Mouse (Mus musculus): ENCODE results near the gene Dcaf10.
A peak's percentile ranks its signal among the peaks of the same experiment; 100 is the strongest.

The Dcaf10 gene

GRCm38 (mm10) chr4:45419051-45419450 lies 77.2 kb downstream of the Dcaf10 start:
- DNase-seq (ENCODE audit: low spot score in 2 of 2): no peak

- DNase-seq (ENCODE audit: low spot score in 2 of 2): no peak
Observed at GRCm38 (mm10) chr4:45420733-45421132, 78.8 kb downstream of the Dcaf10 start.

DNA sequence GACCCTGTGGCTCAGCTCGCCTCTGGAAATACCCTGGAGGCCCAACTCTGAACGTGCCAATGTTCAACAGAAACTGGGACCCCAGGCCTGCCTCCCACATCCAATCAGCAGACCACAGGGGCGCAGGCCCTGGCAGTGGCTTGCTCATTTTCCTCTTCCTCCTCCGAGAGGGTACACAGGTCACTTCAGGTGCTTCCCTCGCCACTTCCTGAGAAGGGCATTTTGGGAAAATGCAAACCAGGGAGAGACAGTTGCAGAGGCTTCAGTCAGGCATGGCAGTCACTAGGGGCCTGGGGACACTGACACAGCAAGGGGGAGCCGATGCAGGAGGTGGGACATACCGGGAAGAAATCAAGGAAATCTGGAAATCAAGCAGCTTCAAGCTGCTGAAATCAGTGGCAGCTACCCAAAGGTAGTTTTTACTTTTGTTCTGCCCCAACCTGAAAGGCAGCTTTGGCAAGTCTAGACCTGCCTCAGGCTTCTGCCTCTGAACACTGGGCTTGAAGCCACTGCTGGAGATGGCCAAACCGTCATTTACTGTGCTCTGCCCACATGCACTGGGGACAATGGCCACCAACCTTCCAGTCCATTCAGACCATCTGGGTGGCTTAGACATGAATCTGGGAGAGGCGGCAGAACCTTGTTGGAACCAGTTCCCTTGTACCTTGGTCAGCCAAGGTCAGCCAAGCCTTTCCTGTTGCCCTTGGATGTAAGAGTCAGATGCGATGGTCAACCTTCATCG lies 79.8 kb downstream of the Dcaf10 start:
- DNase-seq (ENCODE audit: low spot score in 2 of 2): no peak

DNA sequence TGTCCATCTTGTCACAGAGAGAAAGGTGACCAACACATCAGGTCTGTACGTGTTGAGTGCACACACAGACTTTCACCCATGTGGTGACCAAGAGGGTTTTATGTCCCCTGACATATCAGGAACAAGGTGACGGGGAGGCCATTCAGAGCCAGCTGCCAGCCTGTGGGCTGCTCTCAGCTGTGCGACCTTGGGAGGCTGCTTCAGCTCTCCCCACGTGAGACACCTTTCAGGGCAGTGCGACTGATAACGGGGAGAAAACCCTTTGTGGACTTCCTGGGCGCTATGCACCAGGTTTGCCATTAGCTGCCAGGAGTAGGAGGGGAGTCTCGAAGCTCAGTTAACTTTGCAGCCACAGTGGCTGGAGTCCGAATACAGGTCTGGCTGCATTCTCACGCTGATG lies 80.7 kb downstream of the Dcaf10 start:
- no peak for DNase-seq (ENCODE audit: low spot score in 2 of 2)

- no peak for DNase-seq (ENCODE audit: low spot score in 2 of 2)
Observed at GRCm38 (mm10) chr4:45423406-45423805, 81.5 kb downstream of the Dcaf10 start.

DNA sequence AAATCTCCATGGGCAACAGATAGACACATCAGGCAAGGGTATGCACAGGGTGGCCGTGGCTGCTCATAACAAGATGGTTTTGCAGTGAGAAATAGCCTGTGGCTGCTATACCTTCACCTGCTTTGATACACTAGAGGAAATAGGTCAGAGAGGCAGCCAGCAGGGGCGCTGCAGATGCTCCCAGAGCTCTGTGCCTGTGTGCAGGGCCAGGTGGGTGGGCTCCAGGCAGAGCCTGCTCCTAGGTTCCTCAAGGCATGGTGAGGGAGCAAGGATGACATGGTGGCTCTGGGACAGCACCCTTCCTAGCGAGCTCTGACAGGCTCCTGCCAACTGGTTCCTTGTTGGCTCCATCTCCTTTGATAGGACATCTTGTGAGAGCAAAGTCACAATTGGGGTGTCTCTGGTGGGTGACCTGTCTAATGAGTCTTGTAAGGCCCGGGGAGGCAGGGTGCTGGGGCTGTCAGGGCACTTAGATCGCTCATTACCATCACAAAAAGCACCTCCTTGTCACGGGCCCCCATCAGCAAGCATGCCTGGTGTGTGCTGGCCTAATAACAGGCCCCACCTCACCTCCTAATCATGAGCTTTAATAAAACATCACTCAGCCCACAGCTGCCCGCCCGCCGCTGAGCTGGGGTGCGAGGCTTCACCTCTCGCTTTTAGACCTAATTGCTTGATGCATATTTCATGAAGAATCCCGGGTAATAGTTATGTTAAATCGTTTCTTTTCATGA lies 85.0 kb downstream of the Dcaf10 start:
- peak in 1 of 2 experiments; percentile 12 for DNase-seq (ENCODE audit: low spot score in 2 of 2)
